In the genomic region with DNA sequence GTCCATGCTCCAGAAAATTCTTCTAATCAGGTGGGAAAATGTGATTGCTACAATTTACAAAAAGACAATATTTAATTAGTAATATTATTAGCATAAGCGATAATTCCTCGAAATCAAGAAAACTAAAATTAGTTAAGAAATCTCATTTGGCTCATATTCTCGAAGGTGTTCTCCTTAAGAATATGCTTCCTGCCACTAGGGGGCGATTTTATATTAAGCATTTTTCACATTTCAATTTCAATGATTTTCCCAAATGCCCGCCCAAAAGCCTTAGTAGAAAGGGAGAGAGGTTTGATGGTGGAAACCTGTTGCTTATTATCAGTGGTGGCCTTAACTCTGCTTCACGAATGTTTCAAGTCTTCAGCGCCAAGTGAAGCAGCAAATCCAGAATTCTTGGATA, we compare ENCODE assay signal across 9 mouse cellular contexts.
A peak's percentile ranks its signal among the peaks of the same experiment; 100 is the strongest.
DNase-seq lines count a peak whose midpoint lies in the region; ATAC-seq and TF ChIP-seq lines count a peak whose summit lies in the region.
"Had no signal": no experiment of that assay in that cellular context is flagged by ENCODE, and none has a peak within 500 bp of the region (broad histone marks: within the 10 kb centered on the region; RNA-seq: fewer than 3 reads in every experiment).

No protein-coding gene starts in this region.

- peak; percentile 49 for TF ChIP-seq CTCF in heart, postnatal 0 days (IDR thresholded peaks at IDR 0.05; ENCODE audit: low read depth)

- no peak overlapping the region for H3K9ac ChIP-seq in heart, postnatal 0 days (replicated peaks; ENCODE audit: low read depth, low read length)
- H3K9ac ChIP-seq in neural tube, embryonic 15.5 days (replicated peaks), result no peak overlapping the region

- DNase-seq in heart, postnatal 0 days (ENCODE audit: low spot score), result peak; percentile 10
- DNase-seq in heart, adult 11 months, result no peak
- DNase-seq in lung, postnatal 10 days, result peak; percentile 4
- DNase-seq in lung, postnatal 4 days, result no peak
- peak; percentile 2 for DNase-seq in c-Kit-positive CD71-positive TER-119-negative erythroid progenitor cells, embryonic 14.5 days (ENCODE audit: low read depth)
- peak; percentile 70 for DNase-seq in retina, embryonic 14.5 days (ENCODE audit: low spot score)
- no peak for DNase-seq in spleen, postnatal 10 days (ENCODE audit: low spot score in 2 of 2)

- 25% methylated on average over 7 of the region's 7 CpGs for WGBS in heart, postnatal 0 days
- WGBS in neural tube, embryonic 15.5 days, result 41% methylated on average over 7 of the region's 7 CpGs

- no peaks in the 10 kb centered on the region for H3K27me3 ChIP-seq in heart, postnatal 0 days (ENCODE audit: control insufficient read depth, insufficient read depth, low read length)
- H3K27me3 ChIP-seq in neural tube, embryonic 15.5 days (replicated peaks), result no peaks in the 10 kb centered on the region

- H3K27ac ChIP-seq in heart, postnatal 0 days (ENCODE audit: low read depth), result no peak overlapping the region
- H3K27ac ChIP-seq in neural tube, embryonic 15.5 days (replicated peaks), result no peak overlapping the region

- no peaks in the 10 kb centered on the region for H3K36me3 ChIP-seq in heart, postnatal 0 days (replicated peaks; ENCODE audit: control insufficient read depth, insufficient read depth, low read length)
- H3K36me3 ChIP-seq in neural tube, embryonic 15.5 days, result no peaks in the 10 kb centered on the region

- H3K9me3 ChIP-seq in heart, postnatal 0 days (replicated peaks; ENCODE audit: control insufficient read depth, low read length), result no peaks in the 10 kb centered on the region
- no peaks in the 10 kb centered on the region for H3K9me3 ChIP-seq in neural tube, embryonic 15.5 days (replicated peaks)

- no peak for ATAC-seq in heart, postnatal 0 days (ENCODE audit: insufficient read depth, low read depth)
- no peak for ATAC-seq in neural tube, embryonic 15.5 days (ENCODE audit: low FRiP score)

- H3K4me1 ChIP-seq in heart, postnatal 0 days (ENCODE audit: control insufficient read depth, insufficient read depth), result no peaks in the 10 kb centered on the region
- H3K4me1 ChIP-seq in neural tube, embryonic 15.5 days, result no peaks in the 10 kb centered on the region

- no peak overlapping the region for H3K4me2 ChIP-seq in heart, postnatal 0 days (ENCODE audit: low read depth, low read length)
- no peak overlapping the region for H3K4me2 ChIP-seq in neural tube, embryonic 15.5 days

- H3K4me3 ChIP-seq in heart, postnatal 0 days (ENCODE audit: low read depth, low read length), result no peak overlapping the region
- no peak overlapping the region for H3K4me3 ChIP-seq in neural tube, embryonic 15.5 days (replicated peaks)
- H3K4me3 ChIP-seq: myocyte had no signal

- no peak for TF ChIP-seq EP300 in heart, postnatal 0 days (IDR thresholded peaks at IDR 0.05; ENCODE audit: low read depth)

Comparison
In these comparisons a context has a peak if more than half of its experiments do, and no peak if none do; other contexts are left out.
1. DNase-seq: peak in heart, postnatal 0 days (single experiment), lung, postnatal 10 days (single experiment), c-Kit-positive CD71-positive TER-119-negative erythroid progenitor cells, embryonic 14.5 days (single experiment) and retina, embryonic 14.5 days (single experiment); none in heart, adult 11 months (single experiment), lung, postnatal 4 days (0 of 2) and spleen, postnatal 10 days (0 of 2).